8 mouse cellular contexts compared by ENCODE assay signal in the genomic region with DNA sequence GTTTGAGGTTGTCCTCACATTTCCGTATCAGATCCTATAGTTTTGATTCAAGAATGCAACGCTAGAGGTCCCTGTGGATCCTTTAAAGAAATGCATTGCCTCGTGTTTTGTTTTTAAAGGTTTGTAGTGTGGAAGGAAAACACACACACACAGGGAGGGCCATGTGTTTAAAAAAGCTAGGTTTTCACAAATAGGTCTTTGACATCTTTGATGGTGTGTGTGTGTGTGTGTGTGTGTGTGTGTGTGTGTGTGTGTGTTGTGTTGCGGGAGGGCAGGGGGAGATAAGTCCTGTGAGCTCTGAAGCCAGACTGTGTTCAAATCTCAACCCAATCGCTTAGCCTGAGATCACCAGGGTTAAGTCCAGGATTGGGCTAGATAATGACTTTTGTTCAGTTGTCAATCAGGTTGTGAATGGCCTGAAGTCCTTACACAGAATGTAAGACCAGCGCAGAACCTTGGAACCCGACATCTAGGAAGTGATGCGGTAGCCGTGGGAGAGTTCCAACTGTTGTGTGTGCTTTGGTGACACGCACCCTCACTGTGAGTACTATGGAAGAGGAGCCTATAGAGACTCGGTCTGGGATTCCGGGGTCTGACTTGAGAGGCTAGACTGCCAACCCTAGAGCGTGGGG. TPM values are rescaled to one million over a fixed set of nuclear protein-coding genes. Genes with fewer than 3 reads are reported as not detected.
DNase-seq lines count a peak whose midpoint lies in the region; ATAC-seq and TF ChIP-seq lines count a peak whose summit lies in the region.

No protein-coding gene starts in this region.

- H3K9ac ChIP-seq in heart, embryonic 13.5 days = peak overlapping the region; percentile 75
- no peak overlapping the region for H3K9ac ChIP-seq in ES-Bruce4 (ENCODE audit: low read depth, poor library complexity, severe bottlenecking)
- peak overlapping the region; percentile 45 for H3K9ac ChIP-seq in embryonic facial prominence, embryonic 14.5 days (ENCODE audit: low read depth, low read length)
- H3K9ac ChIP-seq in intestine, embryonic 15.5 days = no peak overlapping the region

- no peak for TF ChIP-seq EP300 in ES-Bruce4 (IDR thresholded peaks at IDR 0.05; ENCODE audit: insufficient read depth, low read depth, low read length)

- no peaks in the 10 kb centered on the region for H3K36me3 ChIP-seq in heart, embryonic 13.5 days
- no peaks in the 10 kb centered on the region for H3K36me3 ChIP-seq in ES-Bruce4 (ENCODE audit: control insufficient read depth, insufficient read depth, low read length, poor library complexity, severe bottlenecking)
- H3K36me3 ChIP-seq in embryonic facial prominence, embryonic 14.5 days (ENCODE audit: control insufficient read depth, insufficient read depth, low read length) = no peaks in the 10 kb centered on the region
- no peaks in the 10 kb centered on the region for H3K36me3 ChIP-seq in intestine, embryonic 15.5 days
- H3K36me3 ChIP-seq in midbrain, embryonic 10.5 days = no peaks in the 10 kb centered on the region

- WGBS in heart, embryonic 13.5 days = 3% methylated on average over 13 of the region's 13 CpGs
- WGBS in embryonic facial prominence, embryonic 14.5 days = 4% methylated on average over 13 of the region's 13 CpGs
- WGBS in intestine, embryonic 15.5 days = 6% methylated on average over 13 of the region's 13 CpGs
- 2% methylated on average over 13 of the region's 13 CpGs for WGBS in midbrain, embryonic 10.5 days

- peaks cover 20% of the 10 kb centered on the region; the same call in 1 of the 2 replicates for H3K27me3 ChIP-seq in heart, embryonic 13.5 days (replicated peaks)
- H3K27me3 ChIP-seq in ES-Bruce4 (ENCODE audit: control insufficient read depth, insufficient read depth, low read length, poor library complexity, severe bottlenecking) = no peaks in the 10 kb centered on the region
- peaks cover 11% of the 10 kb centered on the region; the same call in 1 of the 2 replicates for H3K27me3 ChIP-seq in embryonic facial prominence, embryonic 14.5 days (replicated peaks; ENCODE audit: control insufficient read depth, insufficient read depth, low read length)
- H3K27me3 ChIP-seq in intestine, embryonic 15.5 days (replicated peaks) = no peaks in the 10 kb centered on the region
- H3K27me3 ChIP-seq in midbrain, embryonic 10.5 days (ENCODE audit: low read depth, poor library complexity, severe bottlenecking) = peaks cover 31% of the 10 kb centered on the region

- no peaks in the 10 kb centered on the region for H3K9me3 ChIP-seq in heart, embryonic 13.5 days
- H3K9me3 ChIP-seq in ES-Bruce4 (replicated peaks; ENCODE audit: control insufficient read depth, insufficient read depth, low read length, poor library complexity, severe bottlenecking) = no peaks in the 10 kb centered on the region
- H3K9me3 ChIP-seq in embryonic facial prominence, embryonic 14.5 days (ENCODE audit: control insufficient read depth, low read length) = no peaks in the 10 kb centered on the region
- no peaks in the 10 kb centered on the region for H3K9me3 ChIP-seq in intestine, embryonic 15.5 days
- no peaks in the 10 kb centered on the region for H3K9me3 ChIP-seq in midbrain, embryonic 10.5 days (replicated peaks)

- no peak for TF ChIP-seq CTCF in ES-Bruce4 (IDR thresholded peaks at IDR 0.05; ENCODE audit: low read depth, low read length)

- no peak for ATAC-seq in heart, embryonic 13.5 days (ENCODE audit: extremely low read depth, insufficient number of reproducible peaks, low FRiP score, low TSS enrichment)
- ATAC-seq in embryonic facial prominence, embryonic 14.5 days (ENCODE audit: low read depth) = peak; percentile 48; the same call in 1 of the 2 replicates
- peak; percentile 69 for ATAC-seq in intestine, embryonic 15.5 days

- TF ChIP-seq POLR2A in ES-Bruce4 (IDR thresholded peaks at IDR 0.05; ENCODE audit: insufficient read depth, low read length) = no peak

- H3K4me1 ChIP-seq in heart, embryonic 13.5 days = peaks cover 12% of the 10 kb centered on the region
- H3K4me1 ChIP-seq in ES-Bruce4 (ENCODE audit: control insufficient read depth, insufficient read depth, low read length) = peaks cover 2% of the 10 kb centered on the region
- H3K4me1 ChIP-seq in embryonic facial prominence, embryonic 14.5 days (ENCODE audit: control insufficient read depth, insufficient read depth, low read length) = peaks cover 5% of the 10 kb centered on the region
- no peaks in the 10 kb centered on the region for H3K4me1 ChIP-seq in intestine, embryonic 15.5 days (replicated peaks)
- H3K4me1 ChIP-seq in midbrain, embryonic 10.5 days = peaks cover 41% of the 10 kb centered on the region

- no peak for DNase-seq in heart, adult 9 months (ENCODE audit: low spot score in 2 of 2)
- DNase-seq in embryonic facial prominence, embryonic 14.5 days (ENCODE audit: low spot score) = peak; percentile 74
- peak; percentile 65 for DNase-seq in midbrain, embryonic 10.5 days (ENCODE audit: low spot score)
- DNase-seq in urinary bladder, adult 18-20 months (ENCODE audit: low spot score in 2 of 2) = no peak
- DNase-seq in cerebellum, adult 11-12 months = no peak

- no peak overlapping the region for H3K27ac ChIP-seq in heart, embryonic 13.5 days (replicated peaks)
- H3K27ac ChIP-seq in ES-Bruce4 (ENCODE audit: insufficient read depth, low read length) = no peak overlapping the region
- H3K27ac ChIP-seq in embryonic facial prominence, embryonic 14.5 days (replicated peaks; ENCODE audit: low read depth, low read length) = no peak overlapping the region
- H3K27ac ChIP-seq in intestine, embryonic 15.5 days = no peak overlapping the region
- peak overlapping the region; percentile 81 for H3K27ac ChIP-seq in midbrain, embryonic 10.5 days (replicated peaks)

- peak overlapping the region; percentile 54 for H3K4me3 ChIP-seq in heart, embryonic 13.5 days
- H3K4me3 ChIP-seq in ES-Bruce4 (ENCODE audit: low read depth, low read length) = peak overlapping the region; percentile 21; the same call in 1 of the 2 replicates
- H3K4me3 ChIP-seq in embryonic facial prominence, embryonic 14.5 days (ENCODE audit: low read depth, low read length) = peak overlapping the region; percentile 39
- peak overlapping the region; percentile 25 for H3K4me3 ChIP-seq in intestine, embryonic 15.5 days (replicated peaks)
- H3K4me3 ChIP-seq in midbrain, embryonic 10.5 days = peak overlapping the region; percentile 54

- H3K4me2 ChIP-seq in heart, embryonic 13.5 days = peak overlapping the region; percentile 82
- peak overlapping the region; percentile 72 for H3K4me2 ChIP-seq in embryonic facial prominence, embryonic 14.5 days (ENCODE audit: low read depth, low read length)
- H3K4me2 ChIP-seq in intestine, embryonic 15.5 days (replicated peaks) = peak overlapping the region; percentile 69

RNA-seq across cellular contexts. Expression of gene Cd247, which starts 8.4 kb away (rescaled TPM):
- 0.42 and 0.55 TPM in 2 replicates for polyA plus RNA-seq in heart, embryonic 13.5 days (2015; fragmentation: Nextera tagmentation; extraction: Ambion mirVana)
- not detected in 2 replicates for polyA plus RNA-seq in ES-Bruce4 (2011; ENCODE audit: insufficient read depth, insufficient read length, low read depth, missing spikeins)
- polyA plus RNA-seq in embryonic facial prominence, embryonic 14.5 days (2014; fragmentation: Nextera tagmentation; extraction: Ambion mirVana) = 0.42 and 0.94 TPM in 2 replicates
- 0.33 and 0.39 TPM in 2 replicates for polyA plus RNA-seq in intestine, embryonic 15.5 days (2015; fragmentation: Nextera tagmentation; extraction: Ambion mirVana)
- 1.6 and 2.7 TPM in 2 replicates for polyA plus RNA-seq in midbrain, embryonic 10.5 days (2016; fragmentation: Nextera tagmentation; extraction: Ambion mirVana)

RNA-seq across cellular contexts. Expression of gene Creg1, which starts 16.5 kb away (rescaled TPM):
- 105 and 110 TPM in 2 replicates for polyA plus RNA-seq in heart, embryonic 13.5 days (2015; fragmentation: Nextera tagmentation; extraction: Ambion mirVana)
- polyA plus RNA-seq in ES-Bruce4 (2011; ENCODE audit: insufficient read depth, insufficient read length, low read depth, missing spikeins) = 18.4 and 27.0 TPM in 2 replicates
- polyA plus RNA-seq in embryonic facial prominence, embryonic 14.5 days (2014; fragmentation: Nextera tagmentation; extraction: Ambion mirVana) = 77.1 and 81.0 TPM in 2 replicates
- 101 and 124 TPM in 2 replicates for polyA plus RNA-seq in intestine, embryonic 15.5 days (2015; fragmentation: Nextera tagmentation; extraction: Ambion mirVana)
- polyA plus RNA-seq in midbrain, embryonic 10.5 days (2016; fragmentation: Nextera tagmentation; extraction: Ambion mirVana) = 31.7 and 36.1 TPM in 2 replicates

Comparison
In these comparisons a context has a peak if more than half of its experiments do, and no peak if none do; other contexts are left out.
1. H3K9ac ChIP-seq: peak in heart, embryonic 13.5 days (single experiment) and embryonic facial prominence, embryonic 14.5 days (single experiment); none in ES-Bruce4 (single experiment) and intestine, embryonic 15.5 days (single experiment).
2. DNase-seq: peak in embryonic facial prominence, embryonic 14.5 days (single experiment) and midbrain, embryonic 10.5 days (single experiment); none in heart, adult 9 months (0 of 2), urinary bladder, adult 18-20 months (0 of 2) and cerebellum, adult 11-12 months (single experiment).
3. Peak in every context shown above with its lines, with median percentiles within 50 percentile points of each other: H3K4me2 ChIP-seq and H3K4me3 ChIP-seq.